Mouse (Mus musculus): ENCODE data around the gene Dtnbp1.

The Dtnbp1 gene

DNA sequence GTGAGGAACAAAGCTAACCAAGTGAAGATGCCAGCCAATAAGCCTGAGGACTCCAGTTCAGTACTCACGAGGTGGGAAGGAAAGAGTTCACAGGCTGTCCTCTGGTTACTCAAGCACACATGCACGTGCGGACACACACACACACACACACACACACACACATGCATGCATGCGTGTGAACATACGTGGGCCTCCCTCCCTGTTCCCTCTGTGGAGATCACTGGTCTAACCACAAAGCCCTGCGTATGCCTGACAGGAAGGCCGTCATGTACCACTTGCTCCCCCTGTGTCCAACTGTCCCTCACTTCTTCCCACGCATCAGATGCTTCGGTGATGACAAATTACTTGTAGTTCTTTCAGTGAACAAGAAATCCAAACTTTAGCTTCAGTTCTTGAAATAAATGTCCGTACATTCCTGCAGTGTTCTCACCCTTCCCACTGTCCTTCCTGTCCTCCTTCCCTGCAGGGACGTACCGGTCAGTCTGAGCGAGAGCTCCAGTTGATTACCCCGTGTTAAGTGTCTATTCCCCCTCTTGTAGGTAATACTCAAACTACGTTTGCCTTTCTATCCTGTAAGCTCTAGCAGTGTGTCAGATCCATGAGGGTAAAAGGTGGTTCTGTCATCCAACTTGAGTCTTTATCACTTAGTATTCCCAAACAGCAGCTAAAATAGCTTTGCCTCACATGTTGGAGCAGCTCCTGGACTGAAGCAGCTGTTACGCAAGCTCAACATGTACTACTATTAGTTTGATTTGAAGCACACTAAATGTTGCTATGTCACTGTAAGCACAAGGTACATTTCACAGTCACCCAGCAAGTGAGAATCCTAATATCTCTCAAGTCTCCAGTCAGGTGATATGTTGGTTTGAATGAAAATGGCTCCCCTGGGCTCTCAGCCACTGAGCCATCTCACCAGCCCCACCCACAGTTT is 53.4 kb downstream of the Dtnbp1 start:
- DNase-seq: no peak

DNA sequence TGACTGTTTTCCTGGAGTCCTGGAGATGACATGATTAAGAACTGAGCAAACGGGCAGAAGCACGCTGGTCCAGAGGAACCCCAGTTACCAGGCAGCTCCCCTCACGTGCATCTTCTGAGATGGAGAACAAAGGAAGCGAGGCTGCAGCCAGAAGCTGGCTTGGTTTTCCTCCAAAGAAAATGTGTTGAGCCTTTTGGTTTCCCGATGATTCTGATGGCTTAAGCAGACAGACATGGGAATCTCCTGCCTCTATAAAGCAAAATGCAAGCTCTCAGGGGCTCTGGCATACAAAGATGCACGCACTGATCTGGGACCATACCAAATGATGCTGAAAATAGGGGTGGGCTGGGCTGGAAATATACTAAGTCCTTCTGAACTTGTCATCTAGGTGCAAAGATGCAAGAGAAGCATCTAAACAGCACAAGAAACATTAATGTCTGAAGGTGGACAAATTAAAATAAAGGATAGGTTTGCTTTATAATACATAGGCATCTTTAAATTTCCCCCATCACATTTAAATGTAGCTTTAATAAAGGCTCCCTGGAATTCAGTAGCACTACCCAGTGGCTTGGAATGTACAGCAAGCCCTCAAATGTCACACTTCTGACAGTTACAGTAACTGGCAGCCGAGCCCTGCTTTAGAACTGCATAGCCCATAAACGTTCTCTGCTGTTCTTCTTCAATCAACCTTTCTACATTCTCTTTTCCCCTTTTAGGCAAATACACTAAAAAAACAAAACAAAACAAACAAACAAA is 54.9 kb downstream of the Dtnbp1 start:
- DNase-seq: peak; percentile 43

DNA sequence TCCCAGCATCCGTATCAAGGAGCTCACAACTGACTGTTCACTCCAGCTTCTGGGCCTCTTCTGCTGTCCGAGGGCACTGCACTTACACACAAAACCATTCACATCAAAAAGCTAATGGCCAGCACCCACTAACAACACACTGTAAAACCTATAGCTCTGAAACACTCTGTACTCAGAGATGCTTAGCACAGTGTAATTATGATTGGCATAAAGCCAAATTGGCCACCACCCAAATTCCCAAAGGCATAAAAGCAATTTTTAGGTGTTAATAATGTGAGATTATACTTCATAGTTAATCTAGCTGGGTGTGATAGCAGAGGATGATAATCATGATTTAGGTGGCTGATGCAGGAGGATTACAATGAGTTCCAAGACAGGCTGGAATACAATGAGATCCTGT is 58.3 kb downstream of the Dtnbp1 start:
- no peak for DNase-seq

- DNase-seq: no peak
Measured at GRCm38 (mm10) chr13:44939326-44940035, 62.5 kb downstream of the Dtnbp1 start.

GRCm38 (mm10) chr13:44937681-44938080 is 64.3 kb downstream of the Dtnbp1 start:
- DNase-seq: no peak

DNA sequence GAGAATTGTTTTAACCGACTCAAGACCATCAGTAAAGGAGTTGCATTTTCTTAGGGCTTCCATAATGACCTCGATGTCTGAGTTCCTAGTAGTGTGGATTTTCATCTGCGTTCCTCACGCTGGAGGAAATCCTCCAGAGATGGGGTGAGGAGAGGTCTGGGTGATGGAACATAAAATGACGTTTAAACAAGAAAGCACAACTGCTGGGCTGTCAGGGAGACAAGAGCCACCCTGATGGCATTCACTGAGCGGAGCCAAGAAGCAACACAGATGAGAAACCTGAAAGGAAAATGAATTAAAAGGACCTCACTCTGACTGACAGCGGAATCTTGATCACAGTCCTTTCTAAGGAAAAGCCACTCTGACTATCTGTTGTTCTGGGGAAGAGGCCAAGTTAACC is 68.4 kb downstream of the Dtnbp1 start:
- DNase-seq: no peak

GRCm38 (mm10) chr13:44932307-44933264 is 69.4 kb downstream of the Dtnbp1 start:
- DNase-seq: no peak

DNA sequence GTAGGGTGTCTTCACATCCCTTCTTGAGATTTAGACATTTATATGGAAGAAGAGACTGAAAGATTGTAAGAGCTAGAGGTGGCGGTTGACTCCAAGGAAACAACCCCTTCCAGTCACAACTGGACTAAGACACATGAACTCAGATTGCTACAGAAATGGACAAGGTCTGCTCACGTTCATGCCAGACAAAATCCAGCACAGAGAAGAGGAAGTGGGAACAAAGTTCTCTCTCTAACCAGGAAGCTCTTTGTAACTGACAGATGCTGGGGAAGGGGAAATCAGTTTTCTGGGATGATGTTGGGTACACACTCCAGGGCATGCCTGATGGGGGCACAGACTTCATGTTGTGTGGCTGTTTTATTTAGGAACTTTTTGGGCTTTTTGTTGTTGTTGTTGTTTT is 75.6 kb downstream of the Dtnbp1 start:
- no peak for DNase-seq

DNA sequence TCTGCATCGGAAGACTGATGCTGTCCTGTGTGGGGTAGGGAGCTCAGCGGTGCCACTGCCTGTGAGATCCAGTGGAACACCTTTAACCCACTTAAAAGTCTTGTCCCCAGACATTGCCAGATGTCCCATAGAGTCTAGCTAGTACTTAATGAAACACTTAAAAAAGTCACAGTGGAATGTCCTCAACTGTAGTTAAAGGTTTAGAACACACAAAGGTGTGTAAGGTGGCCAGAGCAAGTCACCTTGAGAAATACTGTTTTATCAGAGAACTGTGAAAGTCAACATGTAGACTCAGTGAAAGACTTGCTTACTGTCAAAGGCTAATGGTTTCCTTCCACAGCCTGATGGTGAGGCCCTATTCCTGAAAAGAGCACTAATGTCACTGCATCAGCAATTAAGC is 76.8 kb downstream of the Dtnbp1 start:
- DNase-seq: no peak

DNA sequence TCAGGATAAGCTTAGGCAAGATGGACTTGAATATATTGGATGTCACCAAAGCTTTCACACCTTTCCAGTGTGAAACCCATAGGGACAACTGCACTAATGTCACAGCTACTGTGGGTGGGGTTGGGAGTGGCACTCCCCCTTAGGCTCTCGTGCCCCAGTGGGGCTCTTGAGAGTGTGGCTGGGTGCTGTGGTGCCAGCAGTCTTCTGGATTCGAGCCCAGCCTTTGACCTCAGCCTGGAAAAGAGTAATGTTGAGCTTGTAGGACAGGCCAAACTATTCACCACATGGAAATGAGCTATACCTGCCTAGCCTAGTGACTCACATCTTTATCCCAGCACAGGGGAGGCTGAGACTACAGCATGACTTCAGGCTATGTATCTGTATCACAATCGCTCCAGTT is 77.9 kb downstream of the Dtnbp1 start:
- no peak for DNase-seq

DNA sequence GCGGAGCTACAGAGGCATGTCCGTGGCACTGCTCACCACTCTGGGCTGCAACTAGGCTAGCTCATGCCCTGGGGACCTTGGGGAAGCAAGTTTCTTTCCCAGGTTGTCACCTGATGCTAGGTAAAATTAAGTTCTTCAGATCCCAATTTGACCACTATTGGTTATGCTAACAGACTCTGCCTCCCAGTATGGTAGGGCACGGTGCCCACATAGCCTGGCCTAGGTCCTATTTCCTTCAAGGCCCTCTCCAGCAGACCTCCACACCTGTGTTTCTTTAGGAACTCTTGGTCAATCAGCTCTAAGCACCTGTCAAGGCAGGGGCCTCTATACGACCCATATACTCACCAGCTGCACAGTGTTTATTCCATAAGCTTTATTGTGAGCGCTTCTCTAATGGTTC is 80.2 kb downstream of the Dtnbp1 start:
- DNase-seq: peak; percentile 46

- no peak for DNase-seq
Measured at GRCm38 (mm10) chr13:44921095-44921494, 80.9 kb downstream of the Dtnbp1 start.

- DNase-seq: no peak
Measured at GRCm38 (mm10) chr13:44918269-44918668, 83.7 kb downstream of the Dtnbp1 start.

DNA sequence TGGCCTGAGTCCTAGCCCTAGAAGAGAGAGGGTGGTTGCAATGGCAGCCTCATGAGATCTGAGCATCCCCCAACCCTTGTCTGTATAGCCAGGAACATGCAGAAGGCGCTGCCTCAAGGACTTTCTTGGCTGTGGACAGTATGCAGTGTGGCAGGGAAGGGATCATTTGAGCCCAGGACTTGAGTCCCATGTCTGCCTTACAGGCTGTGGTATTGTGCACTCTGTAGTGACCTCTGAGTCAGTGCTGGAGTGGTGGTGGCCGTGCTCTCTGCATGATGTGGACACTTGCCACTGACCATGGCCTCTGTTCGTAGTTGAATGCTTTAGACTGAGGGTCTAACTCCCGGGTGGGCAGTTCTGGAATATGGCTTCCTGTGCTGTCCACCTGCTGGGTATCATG is 84.7 kb downstream of the Dtnbp1 start:
- DNase-seq: no peak

- no peak for DNase-seq
Measured at GRCm38 (mm10) chr13:44915945-44916344, 86.0 kb downstream of the Dtnbp1 start.

GRCm38 (mm10) chr13:44915382-44915781 is 86.6 kb downstream of the Dtnbp1 start:
- DNase-seq: no peak

DNA sequence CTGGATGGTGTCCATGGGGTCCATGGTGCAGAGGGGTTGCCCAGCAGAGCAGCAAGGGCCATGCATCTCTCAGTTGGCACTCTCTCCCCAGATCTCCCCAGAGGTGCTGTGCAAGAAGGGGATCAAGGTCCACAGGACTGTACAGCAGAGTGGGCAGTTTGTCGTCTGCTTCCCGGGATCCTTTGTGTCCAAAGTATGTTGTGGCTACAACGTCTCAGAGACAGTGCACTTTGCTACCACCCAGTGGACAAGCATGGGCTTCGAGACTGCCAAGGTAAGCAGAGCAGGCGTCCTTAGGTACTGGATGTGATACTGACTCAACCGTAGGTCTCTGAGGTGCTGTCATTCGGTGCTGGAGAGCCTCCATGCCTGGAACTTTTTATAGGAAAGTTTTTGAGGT is 88.4 kb downstream of the Dtnbp1 start:
- peak; percentile 45 for DNase-seq

DNA sequence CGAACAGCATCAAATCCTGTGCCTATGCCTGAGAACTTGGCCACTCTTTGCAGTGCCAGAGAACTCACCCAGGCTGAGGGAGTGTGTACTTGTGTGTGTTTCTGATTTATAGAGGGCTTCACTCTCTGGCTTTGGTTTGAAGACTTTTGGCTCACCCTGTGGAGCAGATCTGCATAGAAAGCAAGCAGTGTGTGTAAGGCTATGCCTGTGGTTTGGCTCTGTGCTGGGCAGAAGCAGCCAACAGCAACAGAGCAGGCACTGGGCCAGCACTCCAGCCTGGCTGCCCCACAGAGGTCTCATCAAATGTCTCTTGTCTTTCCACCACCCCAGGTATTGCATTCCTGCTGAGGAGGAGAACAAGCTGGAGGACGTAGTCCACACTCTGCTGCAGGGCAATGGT is 89.1 kb downstream of the Dtnbp1 start:
- DNase-seq: peak; percentile 77

DNA sequence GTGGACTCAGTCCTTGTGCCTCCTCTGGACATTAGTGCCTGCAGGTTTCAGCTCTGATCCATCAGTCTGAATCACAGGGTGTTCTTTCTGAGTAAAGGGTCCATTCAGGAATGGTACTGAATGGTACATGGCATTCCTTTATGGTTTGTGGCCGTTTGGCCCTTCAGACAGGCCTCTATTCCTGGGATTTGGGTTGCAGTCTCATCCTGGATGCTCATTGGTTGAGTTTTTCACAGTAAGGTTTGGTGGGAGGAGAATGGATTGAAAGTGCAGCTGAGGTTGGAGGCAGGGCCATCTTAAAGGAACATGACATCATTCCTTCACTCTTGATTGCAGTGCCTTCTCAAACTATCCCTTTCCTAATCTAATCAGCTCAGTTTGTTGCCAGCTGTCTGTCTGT is 93.2 kb downstream of the Dtnbp1 start:
- DNase-seq: no peak

GRCm38 (mm10) chr13:44907702-44908101 is 94.2 kb downstream of the Dtnbp1 start:
- DNase-seq: peak; percentile 91

DNA sequence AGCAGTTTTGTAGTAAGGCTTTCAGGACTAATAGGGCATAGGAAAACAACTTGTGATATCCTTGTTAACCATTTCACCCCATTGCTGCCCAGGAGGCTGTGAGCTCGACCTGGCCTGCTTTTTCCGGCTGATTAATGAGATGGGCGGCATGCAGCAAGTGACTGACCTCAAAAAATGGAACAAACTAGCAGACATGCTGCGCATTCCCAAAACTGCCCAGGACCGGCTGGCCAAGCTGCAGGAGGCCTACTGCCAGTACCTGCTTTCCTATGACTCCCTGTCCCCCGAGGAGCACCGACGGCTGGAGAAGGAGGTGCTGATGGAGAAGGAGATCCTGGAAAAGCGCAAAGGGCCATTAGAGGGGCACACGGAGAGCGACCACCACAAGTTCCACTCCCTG is 95.8 kb downstream of the Dtnbp1 start:
- DNase-seq: peak; percentile 88

GRCm38 (mm10) chr13:44904271-44904670 is 97.7 kb downstream of the Dtnbp1 start:
- peak; percentile 21 for DNase-seq
